Mouse (Mus musculus) heart, adult 11 months (tissue): Measurements from ENCODE around the gene Bpifa2.
"Not testable (repeated sequence)": the region's sequence is repeated elsewhere in the genome, so short reads cannot be mapped to it uniquely, and the experiment has no call there.

ENCODE experiments used
- DNase-seq: peaks from one replicate; pipeline ENCODE4 v3.0.0; 2022

Bpifa2 gene

DNA sequence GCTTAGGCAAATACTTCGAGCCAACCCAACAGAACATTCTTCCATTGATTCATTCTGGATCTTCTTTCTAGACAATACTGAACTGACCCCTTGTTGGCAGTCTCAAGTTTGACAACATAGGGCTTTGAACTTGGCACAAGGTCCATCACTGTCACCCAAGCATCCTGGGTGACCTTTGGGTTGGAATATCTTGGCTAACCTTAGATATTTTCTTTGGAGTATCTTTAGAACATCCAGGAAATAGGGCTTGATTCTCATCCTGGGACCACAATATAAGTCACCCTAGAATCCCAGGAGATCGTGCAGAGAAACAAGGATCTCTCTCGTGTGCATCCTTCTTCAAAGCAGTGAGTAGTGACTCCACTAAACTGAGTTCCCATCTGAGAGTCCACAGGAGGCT lies at the start of gene Bpifa2:
Gene Bpifa2 (plus strand): TSS at position 301 of the 400 bp plus-strand sequence.
- peak; percentile 41 for DNase-seq

DNA sequence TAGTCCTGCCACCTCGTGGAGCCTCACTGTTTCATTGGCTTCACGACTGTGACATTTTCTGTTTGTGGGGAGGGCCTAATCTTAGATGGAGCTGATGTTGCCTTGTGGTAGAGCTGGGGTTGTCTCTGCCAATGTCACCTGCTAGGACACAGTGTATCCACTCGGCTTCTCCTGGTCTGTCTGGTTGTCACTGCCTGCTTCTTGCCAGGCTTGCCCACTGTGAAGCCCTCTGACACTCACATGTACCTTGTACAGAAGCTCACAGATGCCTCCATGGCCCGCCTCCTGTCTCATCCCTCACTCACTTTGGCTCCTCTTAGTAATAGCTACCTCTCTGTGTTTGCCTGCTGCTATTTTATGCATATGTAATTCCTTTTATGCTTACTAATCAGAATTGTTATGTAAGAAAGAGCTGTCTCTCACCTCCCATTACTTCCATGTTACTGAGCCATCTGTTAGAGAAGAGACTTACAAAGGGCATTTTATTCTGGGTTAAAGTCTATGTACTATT lies 45.2 kb upstream of the Bpifa2 start:
- no peak for DNase-seq

DNA sequence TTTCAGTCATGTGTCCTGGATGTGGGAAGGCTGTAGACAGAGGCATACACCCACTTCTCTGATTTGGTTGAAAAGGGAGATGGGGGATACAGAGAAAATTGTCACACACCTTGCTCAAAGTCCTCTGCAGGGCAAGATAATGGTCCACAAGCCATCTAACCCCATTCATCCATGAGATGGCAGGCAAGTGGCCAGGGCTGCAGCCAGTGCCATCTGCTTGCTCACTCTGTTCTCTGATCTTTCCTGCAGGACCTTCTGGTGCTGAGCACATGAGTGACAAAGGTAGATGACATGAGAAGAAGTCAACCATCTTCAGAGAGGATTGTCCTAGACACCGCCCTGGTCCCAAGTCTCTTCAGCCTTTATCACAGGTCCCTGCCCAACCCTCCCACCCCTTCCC lies 44.7 kb upstream of the Bpifa2 start:
- DNase-seq = no peak

DNA sequence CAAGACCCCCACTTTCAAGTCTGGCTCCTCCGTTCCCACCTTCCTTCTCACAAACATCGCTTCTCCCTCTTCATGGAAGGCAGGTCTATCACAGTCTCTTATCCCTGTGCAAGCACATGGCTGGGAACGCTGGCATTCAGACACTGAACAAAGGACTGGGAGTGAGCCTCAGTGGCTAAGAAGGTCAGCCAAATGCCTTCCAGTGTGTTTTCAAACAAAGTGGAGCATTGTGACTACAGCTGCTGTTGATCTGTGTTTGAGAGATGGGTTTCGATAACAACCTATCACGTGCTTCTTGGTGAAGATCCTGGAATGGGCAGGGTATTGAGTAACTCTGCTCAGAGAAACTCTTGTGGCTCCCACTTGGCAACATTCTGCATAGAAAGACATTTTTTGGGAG lies 37.8 kb upstream of the Bpifa2 start:
- no peak for DNase-seq

DNA sequence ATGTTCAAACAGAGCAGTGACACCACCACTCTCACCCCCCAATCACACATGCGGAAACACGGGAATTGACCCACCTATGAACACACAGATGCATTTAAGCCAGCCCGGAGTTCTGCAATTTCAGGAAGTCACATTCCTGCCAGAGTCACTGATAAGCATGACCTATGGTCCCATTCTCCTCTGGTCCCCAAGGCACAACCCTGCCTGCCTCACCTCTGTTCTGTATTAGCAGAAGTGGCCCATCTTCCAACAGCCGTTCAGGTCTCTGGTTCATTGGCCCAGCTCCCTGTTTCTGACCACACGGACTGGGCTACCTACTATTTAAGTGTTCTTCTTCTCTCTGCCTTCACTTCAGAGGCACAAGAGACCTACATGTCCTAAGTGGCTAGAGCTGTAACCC lies 33.5 kb upstream of the Bpifa2 start, which contains the start of gene Bpifa6:
Gene Bpifa6 (plus strand): TSS at position 364 of the 400 bp plus-strand sequence.
- peak; percentile 75 for DNase-seq

DNA sequence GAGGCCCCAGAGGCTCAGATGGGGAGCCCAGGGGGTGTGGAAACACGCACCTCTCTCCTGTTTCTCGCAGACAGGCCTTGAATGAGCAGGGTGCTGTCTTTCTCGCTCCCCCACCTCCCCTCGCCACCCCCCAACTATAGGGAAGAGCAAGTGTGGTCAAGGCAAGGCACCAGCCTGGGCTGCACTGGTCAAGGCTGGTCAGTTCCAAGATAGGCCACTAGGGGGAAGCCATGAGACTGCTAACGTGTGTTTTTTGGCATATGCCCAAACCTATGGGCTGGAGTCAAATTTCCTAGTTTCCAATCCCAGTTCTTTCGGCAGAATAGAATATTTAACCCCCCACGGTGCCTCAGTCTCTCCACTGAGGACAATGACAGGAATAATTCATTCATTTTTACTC lies 12.3 kb upstream of the Bpifa2 start:
- peak; percentile 95 for DNase-seq

DNA sequence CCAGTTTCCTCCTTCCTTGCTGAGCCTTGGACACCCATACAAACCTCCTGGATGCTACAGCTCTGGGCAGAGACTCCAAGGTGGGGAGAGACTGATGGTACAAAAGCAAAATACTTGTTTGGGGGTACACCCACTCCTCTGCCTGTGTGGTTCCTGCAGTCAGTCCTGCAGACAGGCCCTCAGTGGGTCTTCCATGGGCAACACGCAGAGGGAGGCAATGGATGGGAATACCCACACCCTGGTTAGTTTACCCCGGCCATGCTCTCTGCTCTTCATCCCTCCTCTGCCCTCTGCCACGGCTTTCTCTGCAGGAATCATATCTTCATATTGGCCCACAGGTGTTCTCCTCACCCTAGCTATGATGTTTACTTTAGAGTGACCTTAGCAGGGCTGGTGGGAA lies 7.6 kb upstream of the Bpifa2 start:
- peak; percentile 85 for DNase-seq

DNA sequence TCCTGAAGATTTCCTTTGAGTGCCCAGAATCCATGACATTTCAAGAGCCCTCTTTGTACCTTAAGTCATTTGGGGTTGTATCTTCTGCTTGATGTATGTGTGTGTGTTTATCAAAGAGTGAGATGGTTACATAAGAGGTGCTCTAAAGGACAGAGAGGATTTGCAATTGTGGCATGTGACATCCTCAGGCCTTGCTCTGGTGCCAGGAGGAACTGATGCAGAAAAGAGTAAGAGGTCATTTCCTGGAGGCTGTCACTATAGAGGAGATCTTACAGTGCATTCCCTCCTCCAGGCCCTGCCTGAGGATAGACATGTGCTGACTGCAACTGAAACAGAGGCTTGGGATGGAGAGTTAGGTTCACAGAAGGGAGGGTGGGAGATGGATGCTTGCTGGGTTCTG lies 7.0 kb upstream of the Bpifa2 start:
- peak; percentile 64 for DNase-seq

DNA sequence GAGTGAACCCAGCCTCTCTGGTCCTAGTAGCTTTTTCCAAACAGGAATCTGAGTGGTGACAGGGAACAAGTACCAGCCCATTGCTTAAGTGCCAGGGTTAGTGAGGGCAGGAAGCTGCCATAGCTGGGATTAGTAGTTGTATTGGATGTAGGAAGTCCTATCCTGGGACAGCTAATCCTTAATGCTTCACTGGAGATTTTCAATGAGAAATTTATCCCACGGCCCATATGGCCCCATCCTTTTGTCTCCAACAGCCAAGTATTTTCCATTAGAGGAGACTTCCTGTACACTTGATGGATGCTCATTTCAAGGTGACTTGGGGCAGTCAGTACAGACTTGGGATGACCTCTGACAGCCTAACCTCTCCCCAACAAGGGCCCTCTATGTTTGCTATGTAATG lies 3.6 kb upstream of the Bpifa2 start:
- peak; percentile 43 for DNase-seq

DNA sequence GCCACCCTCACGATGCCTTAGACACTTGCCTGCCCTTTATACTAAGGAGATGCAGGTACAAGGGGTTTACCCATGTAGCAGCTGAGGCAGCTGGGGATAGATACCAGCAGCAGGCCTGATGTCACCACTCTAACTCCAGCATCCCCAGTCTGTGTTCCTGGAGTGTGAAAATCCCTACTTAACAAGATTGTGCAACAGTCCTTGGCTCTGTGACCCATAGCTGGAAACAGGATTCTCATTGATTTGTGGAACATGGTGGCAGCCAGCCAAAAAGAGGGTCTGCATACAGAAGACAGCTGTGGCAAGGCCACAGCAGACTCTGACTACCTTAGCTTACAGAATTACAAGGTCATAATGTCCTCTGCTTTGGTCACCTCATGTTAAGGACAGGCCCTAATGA lies 3.0 kb upstream of the Bpifa2 start:
- peak; percentile 67 for DNase-seq

DNA sequence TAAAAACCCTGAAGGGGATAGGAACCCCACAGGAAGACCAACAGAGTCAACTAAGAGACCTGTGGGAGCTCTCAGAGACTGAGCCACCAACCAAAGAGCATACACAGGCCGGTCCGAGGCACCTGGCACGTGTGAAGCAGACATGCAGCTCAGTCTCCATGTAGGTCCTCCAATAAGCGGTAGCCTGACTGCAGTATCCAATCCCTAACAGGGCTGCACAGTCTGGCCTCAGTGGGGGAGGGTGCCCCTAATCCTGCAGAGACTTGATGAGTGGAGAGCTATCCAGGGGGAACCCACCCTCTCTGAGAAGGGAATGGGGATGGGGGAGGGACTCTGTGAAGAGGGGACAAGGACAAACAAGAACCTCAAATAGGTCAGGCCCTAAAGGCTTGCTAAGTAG lies 2.3 kb upstream of the Bpifa2 start:
- peak; percentile 72 for DNase-seq

DNA sequence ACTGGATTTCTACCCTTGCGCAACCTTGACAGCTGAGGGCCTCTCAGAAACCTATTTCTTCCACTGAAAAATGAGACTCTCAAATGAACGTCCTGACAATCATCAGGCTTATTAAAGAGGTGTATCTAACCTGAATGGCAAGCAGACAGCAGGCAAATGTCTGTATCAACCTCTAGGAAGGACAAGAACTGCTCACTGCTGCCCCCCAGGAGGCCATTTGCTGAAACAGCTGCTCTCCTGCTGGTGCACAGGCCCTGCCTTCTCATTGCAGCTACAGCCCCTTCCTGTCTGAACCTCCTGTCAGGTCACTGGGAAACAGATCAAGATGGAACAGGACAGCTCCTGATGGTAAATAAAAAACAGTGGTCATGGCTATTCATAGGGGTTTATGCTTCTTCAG lies 1.7 kb upstream of the Bpifa2 start:
- peak; percentile 66 for DNase-seq

DNA sequence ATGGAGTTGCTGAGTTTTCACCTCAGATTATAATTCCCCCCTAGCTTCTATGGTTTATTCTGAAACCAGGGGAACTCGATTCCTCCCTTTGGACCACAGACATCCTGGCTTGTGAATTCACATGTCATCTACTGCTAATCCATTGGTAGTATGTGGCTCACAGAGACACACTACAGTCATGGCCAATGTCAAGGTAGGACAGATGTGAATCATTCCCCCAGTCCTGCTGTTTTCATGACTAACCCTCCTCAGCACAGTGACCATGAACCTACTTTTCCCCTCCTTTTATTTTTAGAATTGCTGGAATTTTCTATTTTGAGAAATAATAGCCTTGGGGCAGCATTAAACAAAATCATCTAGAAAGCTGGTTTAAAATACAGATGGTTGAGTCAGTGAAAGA lies 684 bp upstream of the Bpifa2 start:
- DNase-seq = no peak

DNA sequence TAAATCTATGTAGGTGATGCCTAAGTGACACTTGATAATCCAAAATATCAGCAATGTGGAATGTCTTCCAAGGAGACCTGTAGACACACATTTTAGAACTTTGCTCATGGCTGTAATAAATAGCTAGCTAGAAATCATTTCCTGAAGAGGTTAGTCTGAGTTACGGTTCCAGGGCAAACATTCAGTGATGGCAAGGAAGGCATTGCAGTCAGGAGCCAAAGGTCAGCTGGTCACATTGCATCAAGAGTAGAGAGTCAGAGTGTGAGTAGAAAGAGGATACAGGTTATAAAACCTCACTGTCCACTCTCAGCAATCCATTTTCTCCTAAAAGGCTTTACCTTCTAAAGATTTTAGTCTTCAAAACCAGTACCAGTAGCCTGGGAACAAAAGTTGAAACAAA lies 9.9 kb downstream of the Bpifa2 start:
- peak; percentile 43 for DNase-seq

DNA sequence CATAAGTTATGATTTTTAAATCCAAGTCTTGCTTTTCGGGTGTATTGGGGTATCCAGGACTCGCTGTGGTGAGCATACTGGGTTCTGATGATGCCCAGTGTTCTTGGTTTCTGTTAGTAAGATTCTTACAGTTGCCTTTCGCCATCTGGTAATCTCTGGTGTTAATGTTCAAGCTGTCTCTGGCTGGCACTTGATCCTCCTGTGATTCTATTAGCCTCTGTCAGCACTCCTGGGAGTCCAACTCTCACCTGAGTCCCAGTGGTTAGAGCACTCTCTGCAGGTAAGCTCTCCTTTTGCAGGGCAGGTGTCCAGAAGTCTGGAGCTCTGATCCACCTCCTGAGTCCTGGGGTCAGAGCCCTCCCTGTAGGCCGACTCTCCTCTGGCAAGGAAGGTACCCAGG lies 16.6 kb downstream of the Bpifa2 start:
- not testable (repeated sequence) for DNase-seq

DNA sequence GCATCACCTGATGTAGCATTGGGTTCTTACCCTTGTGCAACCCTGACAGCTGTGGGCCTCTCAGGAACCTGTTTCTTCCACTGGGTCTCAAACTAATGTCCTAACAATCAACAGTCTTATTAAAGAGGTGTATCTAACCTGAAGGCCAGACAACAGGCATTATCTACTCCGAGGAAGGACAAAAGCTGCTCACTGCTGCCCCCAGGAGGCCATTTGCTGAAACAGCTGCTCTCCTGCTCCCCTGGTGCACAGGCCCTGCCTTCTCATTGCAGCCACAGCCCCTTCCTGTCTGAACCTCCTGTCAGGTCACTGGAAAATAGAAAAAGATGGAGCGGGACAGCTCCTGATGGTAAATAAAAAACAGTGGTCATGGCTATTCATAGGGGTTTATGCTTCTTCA lies 30.9 kb downstream of the Bpifa2 start:
- DNase-seq = peak; percentile 66

DNA sequence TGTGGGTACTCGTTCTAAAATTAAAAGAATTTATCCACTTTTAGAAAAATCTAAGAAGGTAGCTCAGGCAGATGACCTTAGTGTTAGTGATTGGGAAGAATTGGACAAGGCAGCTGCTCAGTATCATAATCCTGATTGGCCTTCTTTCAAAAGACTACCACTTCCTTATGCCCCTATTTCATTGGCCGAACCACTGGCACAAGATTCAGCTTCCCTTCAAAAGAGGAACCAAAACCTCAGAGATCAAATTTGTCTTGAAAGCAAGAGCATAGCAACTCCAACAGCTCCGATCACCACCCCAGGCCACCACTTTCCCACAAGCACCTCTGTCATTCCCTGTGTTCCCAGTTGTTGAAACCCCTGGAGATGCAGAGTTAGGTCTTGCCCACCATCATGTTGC lies 36.7 kb downstream of the Bpifa2 start:
- peak; percentile 90 for DNase-seq

DNA sequence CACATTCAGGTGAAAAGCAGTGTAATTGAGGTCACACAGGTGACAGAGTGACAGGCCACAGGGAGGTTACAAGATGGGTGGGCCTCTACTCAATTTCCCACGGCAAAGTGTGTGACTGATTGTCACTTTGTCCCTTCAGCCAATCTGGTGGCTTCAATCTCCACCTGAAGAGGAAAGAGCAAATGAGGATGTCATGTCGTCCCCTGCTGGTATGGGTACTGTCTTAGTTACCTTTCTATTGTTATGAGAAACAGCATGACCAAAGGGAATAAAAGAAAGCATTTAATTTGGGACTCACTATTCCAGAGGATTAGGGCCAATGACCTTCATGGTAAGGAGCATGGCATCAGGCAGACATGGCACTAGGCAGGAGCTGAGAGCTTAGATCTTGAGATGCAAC lies 50.6 kb downstream of the Bpifa2 start:
- DNase-seq = no peak
